Mouse (Mus musculus) liver, adult 2 months (tissue): Measurements from ENCODE around the gene Arhgef1.

ENCODE experiments used
- CTCF ChIP-seq: fragments of 200-500 bp; IDR thresholded peaks from 2 replicates; pipeline ENCODE4 v1.5.1; 2011; ENCODE audit warnings: low read depth, low read length, control low read depth
- POLR2A ChIP-seq: fragments of 200-500 bp; IDR thresholded peaks from 2 replicates; pipeline ENCODE4 v1.6.1; 2011; ENCODE audit warnings: low read length, control low read depth; ENCODE audit not compliant: insufficient read depth; ENCODE audit errors: extremely low read depth

DNA sequence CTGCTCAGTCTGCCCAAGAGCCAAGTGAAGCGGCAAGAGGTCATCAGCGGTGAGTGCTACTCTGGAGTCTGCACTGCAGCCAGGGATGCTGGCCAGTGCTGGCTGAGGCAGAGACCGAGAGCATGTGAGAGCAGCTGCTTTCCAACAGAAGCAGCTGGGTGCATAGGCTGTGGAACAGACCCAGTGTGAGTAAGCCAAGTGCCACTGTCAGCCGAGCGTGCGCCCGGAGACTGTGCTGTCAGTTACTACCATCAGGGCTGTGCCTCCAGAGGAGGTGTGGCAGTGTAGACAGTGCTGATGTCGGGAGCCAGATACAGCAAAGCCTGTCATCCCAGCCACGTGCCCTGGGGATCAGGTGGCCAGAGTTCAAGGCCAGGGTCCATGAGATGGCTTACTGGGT, 17.0 kb downstream of the Arhgef1 start:
- TF ChIP-seq CTCF: no peak
- no peak for TF ChIP-seq POLR2A
